12 mouse cellular contexts compared by ENCODE assay signal in genomic region chr6:88793243-88793642, GRCm38 (mm10). TPM values are rescaled to one million over a fixed set of nuclear protein-coding genes. Genes with fewer than 3 reads are reported as not detected.
A peak's percentile ranks its signal among the peaks of the same experiment; 100 is the strongest.
DNase-seq lines count a peak whose midpoint lies in the region; ATAC-seq and TF ChIP-seq lines count a peak whose summit lies in the region.
"Had no signal": no experiment of that assay in that cellular context is flagged by ENCODE, and none has a peak within 500 bp of the region (broad histone marks: within the 10 kb centered on the region; RNA-seq: fewer than 3 reads in every experiment).

No protein-coding gene starts in this region.

- no peak overlapping the region for H3K4me2 ChIP-seq in hindbrain, embryonic 13.5 days
- no peak overlapping the region for H3K4me2 ChIP-seq in embryonic facial prominence, embryonic 11.5 days (ENCODE audit: low read depth, low read length)
- no peak overlapping the region for H3K4me2 ChIP-seq in midbrain, embryonic 14.5 days (ENCODE audit: low read length)
- H3K4me2 ChIP-seq: limb, embryonic 12.5 days had no signal

- no peaks in the 10 kb centered on the region for H3K36me3 ChIP-seq in hindbrain, embryonic 10.5 days
- no peaks in the 10 kb centered on the region for H3K36me3 ChIP-seq in hindbrain, embryonic 13.5 days
- no peaks in the 10 kb centered on the region for H3K36me3 ChIP-seq in embryonic facial prominence, embryonic 11.5 days (replicated peaks; ENCODE audit: control insufficient read depth, insufficient read depth, low read depth, low read length)
- no peaks in the 10 kb centered on the region for H3K36me3 ChIP-seq in midbrain, embryonic 14.5 days (ENCODE audit: control insufficient read depth, insufficient read depth, low read length)
- H3K36me3 ChIP-seq: limb, embryonic 12.5 days had no signal

- no peak for TF ChIP-seq CTCF in lung, adult 2 months (IDR thresholded peaks at IDR 0.05; ENCODE audit: insufficient read depth, low read length)

- 54% methylated on average over 2 of the region's 2 CpGs for WGBS in hindbrain, embryonic 10.5 days
- 27% methylated on average over 2 of the region's 2 CpGs for WGBS in hindbrain, embryonic 13.5 days
- 35% methylated on average over 2 of the region's 2 CpGs for WGBS in embryonic facial prominence, embryonic 11.5 days
- 31% methylated on average over 2 of the region's 2 CpGs for WGBS in midbrain, embryonic 14.5 days
- WGBS in lung, adult 2 months: 58% methylated on average over 2 of the region's 2 CpGs

- H3K9me3 ChIP-seq in hindbrain, embryonic 10.5 days: no peaks in the 10 kb centered on the region
- no peaks in the 10 kb centered on the region for H3K9me3 ChIP-seq in hindbrain, embryonic 13.5 days
- H3K9me3 ChIP-seq in embryonic facial prominence, embryonic 11.5 days (replicated peaks; ENCODE audit: control insufficient read depth, low read length): no peaks in the 10 kb centered on the region
- H3K9me3 ChIP-seq in midbrain, embryonic 14.5 days (ENCODE audit: control insufficient read depth, low read length): no peaks in the 10 kb centered on the region
- H3K9me3 ChIP-seq: limb, embryonic 12.5 days had no signal

- H3K4me1 ChIP-seq in hindbrain, embryonic 10.5 days (replicated peaks): peaks cover 63% of the 10 kb centered on the region
- peaks cover 46% of the 10 kb centered on the region for H3K4me1 ChIP-seq in hindbrain, embryonic 13.5 days (replicated peaks)
- 0 out of 2 replicates have a peak, but pooled peaks cover 2% of the 10 kb centered on the region for H3K4me1 ChIP-seq in embryonic facial prominence, embryonic 11.5 days (ENCODE audit: control insufficient read depth, insufficient read depth, low read length)
- peaks cover 14% of the 10 kb centered on the region for H3K4me1 ChIP-seq in midbrain, embryonic 14.5 days (ENCODE audit: control insufficient read depth, insufficient read depth, low read length)
- H3K4me1 ChIP-seq in lung, adult 2 months (ENCODE audit: control insufficient read depth, insufficient read depth, low read length): 0 out of 2 replicates have a peak, but pooled peaks cover 3% of the 10 kb centered on the region

- peak; percentile 47 for DNase-seq in hindbrain, embryonic 10.5 days (ENCODE audit: low spot score)
- DNase-seq in NIH3T3 (ENCODE audit: low read depth): peak; percentile 23
- peak; percentile 42 for DNase-seq in embryonic facial prominence, embryonic 11.5 days (ENCODE audit: low spot score)
- DNase-seq in midbrain, embryonic 14.5 days: peak; percentile 77
- DNase-seq in urinary bladder, postnatal 36 days (ENCODE audit: low spot score in 2 of 2): no peak
- DNase-seq in lung, adult 2 months: no peak
- no peak for DNase-seq in urinary bladder, postnatal 10 days (ENCODE audit: low spot score)
- DNase-seq: gastrocnemius, postnatal 14 days; thymus, adult 2 months had no signal

- no peak for ATAC-seq in hindbrain, embryonic 13.5 days (ENCODE audit: low FRiP score)
- no peak for ATAC-seq in embryonic facial prominence, embryonic 11.5 days (replicated peaks; ENCODE audit: insufficient number of reproducible peaks, low FRiP score, low TSS enrichment, low read depth)
- peak; percentile 53; the same call in 1 of the 2 replicates for ATAC-seq in midbrain, embryonic 14.5 days (ENCODE audit: low FRiP score, low TSS enrichment)

- H3K9ac ChIP-seq in hindbrain, embryonic 13.5 days: no peak overlapping the region
- H3K9ac ChIP-seq in embryonic facial prominence, embryonic 11.5 days (replicated peaks; ENCODE audit: low read length): no peak overlapping the region
- no peak overlapping the region for H3K9ac ChIP-seq in midbrain, embryonic 14.5 days (replicated peaks; ENCODE audit: low read length)
- H3K9ac ChIP-seq: limb, embryonic 12.5 days had no signal

- no peaks in the 10 kb centered on the region; the same call in 1 of the 2 replicates for H3K27me3 ChIP-seq in hindbrain, embryonic 10.5 days (ENCODE audit: insufficient read depth, poor library complexity, severe bottlenecking)
- no peaks in the 10 kb centered on the region for H3K27me3 ChIP-seq in hindbrain, embryonic 13.5 days
- no peaks in the 10 kb centered on the region for H3K27me3 ChIP-seq in embryonic facial prominence, embryonic 11.5 days (ENCODE audit: control insufficient read depth, insufficient read depth, low read length)
- H3K27me3 ChIP-seq in midbrain, embryonic 14.5 days (ENCODE audit: control insufficient read depth, insufficient read depth, low read length): no peaks in the 10 kb centered on the region
- H3K27me3 ChIP-seq: CH12.LX; limb, embryonic 12.5 days had no signal

- H3K4me3 ChIP-seq in hindbrain, embryonic 10.5 days: no peak overlapping the region
- H3K4me3 ChIP-seq in hindbrain, embryonic 13.5 days: no peak overlapping the region
- H3K4me3 ChIP-seq in embryonic facial prominence, embryonic 11.5 days (ENCODE audit: low read depth, low read length): no peak overlapping the region
- H3K4me3 ChIP-seq in midbrain, embryonic 14.5 days (replicated peaks; ENCODE audit: low read depth, low read length): no peak overlapping the region
- no peak overlapping the region for H3K4me3 ChIP-seq in lung, adult 2 months (replicated peaks; ENCODE audit: extremely low read depth, low read depth, low read length)
- H3K4me3 ChIP-seq: limb, embryonic 12.5 days had no signal

- no peak for TF ChIP-seq POLR2A in lung, adult 2 months (IDR thresholded peaks at IDR 0.05; ENCODE audit: borderline replicate concordance, extremely low read depth, low read depth, low read length)

- H3K27ac ChIP-seq in hindbrain, embryonic 10.5 days: 0 out of 2 replicates have a peak overlapping the region, but pooled peaks have one; percentile 16
- no peak overlapping the region for H3K27ac ChIP-seq in hindbrain, embryonic 13.5 days
- H3K27ac ChIP-seq in embryonic facial prominence, embryonic 11.5 days (replicated peaks; ENCODE audit: low read depth, low read length): no peak overlapping the region
- no peak overlapping the region for H3K27ac ChIP-seq in midbrain, embryonic 14.5 days (replicated peaks; ENCODE audit: low read depth, low read length)
- H3K27ac ChIP-seq: limb, embryonic 12.5 days had no signal

RNA-seq across cellular contexts. Expression of gene Abtb1, which starts 48.5 kb away (rescaled TPM):
- 27.2 and 27.5 TPM in 2 replicates for polyA plus RNA-seq in hindbrain, embryonic 10.5 days (2016; fragmentation: Nextera tagmentation; extraction: Ambion mirVana)
- polyA plus RNA-seq in hindbrain, embryonic 13.5 days (2015; fragmentation: Nextera tagmentation; extraction: Ambion mirVana): 36.3 and 38.2 TPM in 2 replicates
- polyA plus RNA-seq in embryonic facial prominence, embryonic 11.5 days (2014; fragmentation: Nextera tagmentation; extraction: Ambion mirVana): 13.7 and 16.5 TPM in 2 replicates
- polyA plus RNA-seq in midbrain, embryonic 14.5 days (2014; fragmentation: Nextera tagmentation; extraction: Ambion mirVana): 30.1 and 41.7 TPM in 2 replicates
- 80.0 and 90.8 TPM in 2 replicates for polyA plus RNA-seq in lung, adult 2 months (2012; rRNA removed)

Comparison
In these comparisons a context has a peak if more than half of its experiments do, and no peak if none do; other contexts are left out.
1. DNase-seq: peak in hindbrain, embryonic 10.5 days (single experiment), NIH3T3 (single experiment), embryonic facial prominence, embryonic 11.5 days (single experiment) and midbrain, embryonic 14.5 days (single experiment); none in urinary bladder, postnatal 36 days (0 of 2), lung, adult 2 months (single experiment) and urinary bladder, postnatal 10 days (single experiment).